15 mouse cellular contexts compared by ENCODE assay signal in genomic region chr2:73987441-73988105, GRCm38 (mm10).
DNase-seq lines count a peak whose midpoint lies in the region; TF ChIP-seq lines count a peak whose summit lies in the region.
"Had no signal": no experiment of that assay in that cellular context is flagged by ENCODE, and none has a peak within 500 bp of the region (broad histone marks: within the 10 kb centered on the region; RNA-seq: fewer than 3 reads in every experiment).

No protein-coding gene starts in this region.

- TF ChIP-seq POLR2A in brain, embryonic 14.5 days (IDR thresholded peaks at IDR 0.05; ENCODE audit: borderline replicate concordance, extremely low read depth, insufficient read depth, insufficient read length, poor library complexity, severe bottlenecking) = no peak
- no peak for TF ChIP-seq POLR2A in cerebellum, adult 2 months (IDR thresholded peaks at IDR 0.05; ENCODE audit: borderline replicate concordance, insufficient read depth, low read length)
- TF ChIP-seq POLR2A in thymus, adult 2 months (IDR thresholded peaks at IDR 0.05; ENCODE audit: control insufficient read depth, extremely low read depth, insufficient read depth, low read length, poor library complexity) = no peak

- peaks cover 13% of the 10 kb centered on the region for H3K4me1 ChIP-seq in cerebellum, adult 2 months (ENCODE audit: control insufficient read depth, insufficient read depth, low read length)
- H3K4me1 ChIP-seq in thymus, adult 2 months (replicated peaks; ENCODE audit: control insufficient read depth, insufficient read depth, low read length) = no peaks in the 10 kb centered on the region
- H3K4me1 ChIP-seq: heart, embryonic 12.5 days had no signal

- TF ChIP-seq CTCF in brain, embryonic 14.5 days (IDR thresholded peaks at IDR 0.05; ENCODE audit: borderline replicate concordance, extremely low read depth, insufficient read depth, insufficient read length) = no peak
- TF ChIP-seq CTCF in cerebellum, adult 2 months (IDR thresholded peaks at IDR 0.05; ENCODE audit: borderline replicate concordance, insufficient read depth, low read depth, low read length) = no peak
- TF ChIP-seq CTCF in thymus, adult 2 months (IDR thresholded peaks at IDR 0.05; ENCODE audit: borderline replicate concordance, control insufficient read depth, extremely low read depth, insufficient read depth, low read length, poor library complexity) = no peak

- no peak overlapping the region for H3K27ac ChIP-seq in cerebellum, adult 2 months (ENCODE audit: insufficient read depth, low read length)
- H3K27ac ChIP-seq in thymus, adult 2 months (ENCODE audit: control insufficient read depth, insufficient read depth, low read length) = no peak overlapping the region
- H3K27ac ChIP-seq: hindbrain, postnatal 0 days; lung, embryonic 15.5 days; neural tube, embryonic 12.5 days; stomach, postnatal 0 days had no signal

- H3K27me3 ChIP-seq in cerebellum, adult 2 months (ENCODE audit: control insufficient read depth, insufficient read depth, low read length) = no peaks in the 10 kb centered on the region
- H3K27me3 ChIP-seq in thymus, adult 2 months (ENCODE audit: control insufficient read depth, insufficient read depth, low read length) = no peaks in the 10 kb centered on the region
- H3K27me3 ChIP-seq: lung, embryonic 15.5 days; neural tube, embryonic 12.5 days had no signal

- whole genome bisulfite sequencing in cerebellum, adult 2 months = 34% methylated on average over 10 of the region's 10 CpGs
- 88% methylated on average over 10 of the region's 10 CpGs for WGBS in thymus, adult 2 months

- H3K4me3 ChIP-seq in cerebellum, adult 2 months (replicated peaks; ENCODE audit: insufficient read depth, low read depth, low read length) = no peak overlapping the region
- H3K4me3 ChIP-seq in thymus, adult 2 months (ENCODE audit: control insufficient read depth, insufficient read depth, low read length) = no peak overlapping the region
- H3K4me3 ChIP-seq: heart, embryonic 12.5 days; lung, embryonic 15.5 days; neural tube, embryonic 12.5 days had no signal

- peak; percentile 18 to 37 for DNase-seq in left cerebral cortex, postnatal 10 days (ENCODE audit: extremely low spot score in 1 of 2, low spot score in 2 of 2)
- DNase-seq in left cerebral cortex, adult 8-10 months (ENCODE audit: low spot score in 2 of 2) = no peak
- DNase-seq in brain, embryonic 14.5 days (ENCODE audit: low read depth) = peak; percentile 68
- peak; percentile 44 to 71 for DNase-seq in cerebellum, adult 2 months
- peak; percentile 35 for DNase-seq in left cerebral cortex, postnatal 4 days
- DNase-seq in thymus, adult 2 months = no peak
- no peak for DNase-seq in gastrocnemius, adult 8-10 months (ENCODE audit: low spot score in 2 of 2)
- DNase-seq: embryo, embryonic 11 days; heart, postnatal 4 days; kidney, postnatal 4 days had no signal

- H3K36me3 ChIP-seq in thymus, adult 2 months (ENCODE audit: control insufficient read depth, insufficient read depth, low read length) = no peaks in the 10 kb centered on the region
- H3K36me3 ChIP-seq: heart, embryonic 12.5 days; lung, embryonic 15.5 days; neural tube, embryonic 12.5 days had no signal

- intact Hi-C loops in left cerebral cortex, postnatal 10 days (cut with DNase I) = no loop called here
- intact Hi-C loops in left cerebral cortex, postnatal 4 days (cut with DNase I) = no loop called here

Comparison
In these comparisons a context has a peak if more than half of its experiments do, and no peak if none do; other contexts are left out.
1. DNase-seq: peak in left cerebral cortex, postnatal 10 days (2 of 2), brain, embryonic 14.5 days (single experiment), cerebellum, adult 2 months (2 of 2) and left cerebral cortex, postnatal 4 days (single experiment); none in left cerebral cortex, adult 8-10 months (0 of 2), thymus, adult 2 months (single experiment) and gastrocnemius, adult 8-10 months (0 of 2).